Mouse (Mus musculus) retina, postnatal 1 day (tissue): ENCODE measurements around the gene Esp31.

Source experiments
- DNase-seq: peaks from one replicate; pipeline ENCODE4 v3.0.0-alpha.2; 2012

Esp31 gene

DNA sequence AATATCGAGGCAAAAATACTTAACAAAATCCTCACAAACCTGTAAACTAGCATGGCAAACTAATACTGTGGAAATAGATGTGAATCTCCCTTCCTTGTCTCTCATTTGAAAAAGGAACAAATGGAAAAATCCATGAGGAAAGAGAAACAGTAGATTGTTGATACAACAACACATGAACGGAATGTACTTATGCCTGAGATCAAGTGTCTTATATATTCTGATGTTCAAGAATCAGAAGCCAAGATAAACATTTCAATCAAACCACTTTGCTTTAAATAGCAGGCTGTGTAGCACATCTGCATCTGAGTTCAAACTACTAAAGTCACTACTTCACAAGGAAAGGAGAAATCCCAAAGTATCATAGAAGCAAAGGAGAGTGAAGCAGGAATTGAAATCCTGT is at the start of gene Esp31:
TSS of gene Esp31 (plus strand) at position 301 of the 400 bp plus-strand sequence.
- DNase-seq, result no peak
